Mouse (Mus musculus): ENCODE data around the gene Capza1. TPM values are rescaled to one million over a fixed set of nuclear protein-coding genes. Genes with fewer than 3 reads are reported as not detected.
A peak's percentile ranks its signal among the peaks of the same experiment; 100 is the strongest.
"Not testable (repeated sequence)": the region's sequence is repeated elsewhere in the genome, so short reads cannot be mapped to it uniquely, and the experiment has no call there.

Capza1 gene
- polyA plus RNA-seq, 1 experiment from 2014 or later = 207 TPM

- Histone ChIP-seq H3K9me3 (replicated peaks; ENCODE audit: control insufficient read depth, low read length) (no peaks in the 10 kb centered on the region), H3K27ac (ENCODE audit: low read depth, low read length) (no peak overlapping the region), H3K9ac (ENCODE audit: low read length) (no peak overlapping the region), H3K4me3 (ENCODE audit: low read depth, low read length) (no peak overlapping the region), H3K36me3 (ENCODE audit: control insufficient read depth, insufficient read depth, low read length) (peaks cover 34% of the 10 kb centered on the region), H3K4me2 (ENCODE audit: low read length) (no peak overlapping the region), H3K27me3 (replicated peaks; ENCODE audit: control insufficient read depth, insufficient read depth, low read length) (no peaks in the 10 kb centered on the region), H3K4me1 (ENCODE audit: control insufficient read depth, insufficient read depth, low read length) (peaks cover 6% of the 10 kb centered on the region)
- WGBS = 89% methylated on average over 3 of the region's 3 CpGs
- DNase-seq (ENCODE audit: low spot score) = no peak
- ATAC-seq = no peak
These were observed 41.9 kb downstream of the Capza1 start for GRCm38 (mm10) chr3:104822413-104822812.

- ATAC-seq (no peak), DNase-seq (ENCODE audit: low spot score) (no peak)
- H3K4me3 ChIP-seq (ENCODE audit: low read depth, low read length) = no peak overlapping the region
- H3K27ac ChIP-seq (ENCODE audit: low read depth, low read length) = no peak overlapping the region
- H3K9ac ChIP-seq (ENCODE audit: low read length) = no peak overlapping the region
- H3K4me1 ChIP-seq (ENCODE audit: control insufficient read depth, insufficient read depth, low read length) = peaks cover 10% of the 10 kb centered on the region
- no peak overlapping the region for H3K4me2 ChIP-seq (ENCODE audit: low read length)
- peaks cover 14% of the 10 kb centered on the region for H3K36me3 ChIP-seq (ENCODE audit: control insufficient read depth, insufficient read depth, low read length)
- H3K27me3 ChIP-seq (replicated peaks; ENCODE audit: control insufficient read depth, insufficient read depth, low read length) = no peaks in the 10 kb centered on the region
- H3K9me3 ChIP-seq (replicated peaks; ENCODE audit: control insufficient read depth, low read length) = no peaks in the 10 kb centered on the region
- WGBS = 40% methylated on average over 1 of the region's 1 CpGs
These were observed 43.9 kb downstream of the Capza1 start for GRCm38 (mm10) chr3:104820426-104820825.

GRCm38 (mm10) chr3:104818749-104819134 is 45.6 kb downstream of the Capza1 start:
- ATAC-seq = no peak
- peak overlapping the region; percentile 99 for H3K4me2 ChIP-seq (ENCODE audit: low read length)
- DNase-seq (ENCODE audit: low spot score) = no peak
- H3K4me1 ChIP-seq (ENCODE audit: control insufficient read depth, insufficient read depth, low read length) = peaks cover 10% of the 10 kb centered on the region
- peak overlapping the region; percentile 72 for H3K4me3 ChIP-seq (ENCODE audit: low read depth, low read length)
- H3K9ac ChIP-seq (ENCODE audit: low read length) = peak overlapping the region; percentile 84
- no peak overlapping the region for H3K27ac ChIP-seq (ENCODE audit: low read depth, low read length)
- H3K27me3 ChIP-seq (replicated peaks; ENCODE audit: control insufficient read depth, insufficient read depth, low read length) = no peaks in the 10 kb centered on the region
- no peaks in the 10 kb centered on the region for H3K9me3 ChIP-seq (replicated peaks; ENCODE audit: control insufficient read depth, low read length)
- H3K36me3 ChIP-seq (ENCODE audit: control insufficient read depth, insufficient read depth, low read length) = peaks cover 10% of the 10 kb centered on the region; the same call in 1 of the 2 replicates
- 16% methylated on average over 3 of the region's 3 CpGs for WGBS

GRCm38 (mm10) chr3:104817991-104818748 is 46.1 kb downstream of the Capza1 start, which contains the start of gene Mov10:
Mov10 (minus strand) TSS chr3:104818563.
- peak within 1 kb of the TSS; percentile 99 for H3K4me2 ChIP-seq (ENCODE audit: low read length)
- WGBS = under 1% methylated on average over 40 of the region's 40 CpGs
- H3K9ac ChIP-seq (ENCODE audit: low read length) = peak within 1 kb of the TSS; percentile 84
- H3K9me3 ChIP-seq (replicated peaks; ENCODE audit: control insufficient read depth, low read length) = no peaks in the 10 kb centered on the region
- no peaks in the 10 kb centered on the region for H3K27me3 ChIP-seq (replicated peaks; ENCODE audit: control insufficient read depth, insufficient read depth, low read length)
- peak within 1 kb of the TSS; percentile 33; the same call in 1 of the 2 replicates for H3K27ac ChIP-seq (ENCODE audit: low read depth, low read length)
- peaks cover 10% of the 10 kb centered on the region; the same call in 1 of the 2 replicates for H3K36me3 ChIP-seq (ENCODE audit: control insufficient read depth, insufficient read depth, low read length)
- DNase-seq (ENCODE audit: low spot score) (peak; percentile 65), ATAC-seq (peak; percentile 77)
- peaks cover 10% of the 10 kb centered on the region for H3K4me1 ChIP-seq (ENCODE audit: control insufficient read depth, insufficient read depth, low read length)
- H3K4me3 ChIP-seq (ENCODE audit: low read depth, low read length) = peak within 1 kb of the TSS; percentile 72

GRCm38 (mm10) chr3:104817481-104817990 is 46.8 kb downstream of the Capza1 start:
- DNase-seq (ENCODE audit: low spot score) = peak; percentile 59
- Histone ChIP-seq H3K27me3 (replicated peaks; ENCODE audit: control insufficient read depth, insufficient read depth, low read length) (no peaks in the 10 kb centered on the region), H3K9ac (ENCODE audit: low read length) (peak overlapping the region; percentile 84), H3K36me3 (ENCODE audit: control insufficient read depth, insufficient read depth, low read length) (peaks cover 8% of the 10 kb centered on the region; the same call in 1 of the 2 replicates), H3K4me2 (ENCODE audit: low read length) (peak overlapping the region; percentile 99), H3K4me3 (ENCODE audit: low read depth, low read length) (peak overlapping the region; percentile 72), H3K4me1 (ENCODE audit: control insufficient read depth, insufficient read depth, low read length) (peaks cover 10% of the 10 kb centered on the region), H3K9me3 (replicated peaks; ENCODE audit: control insufficient read depth, low read length) (no peaks in the 10 kb centered on the region), H3K27ac (ENCODE audit: low read depth, low read length) (peak overlapping the region; percentile 33; the same call in 1 of the 2 replicates)
- peak; percentile 88 for ATAC-seq
- WGBS = under 1% methylated on average over 39 of the region's 46 CpGs

GRCm38 (mm10) chr3:104816130-104816529 is 48.2 kb downstream of the Capza1 start:
- Histone ChIP-seq H3K9me3 (replicated peaks; ENCODE audit: control insufficient read depth, low read length) (no peaks in the 10 kb centered on the region), H3K36me3 (ENCODE audit: control insufficient read depth, insufficient read depth, low read length) (0 out of 2 replicates have a peak, but pooled peaks cover under 1% of the 10 kb centered on the region), H3K4me2 (ENCODE audit: low read length) (no peak overlapping the region), H3K4me1 (ENCODE audit: control insufficient read depth, insufficient read depth, low read length) (peaks cover 10% of the 10 kb centered on the region), H3K4me3 (ENCODE audit: low read depth, low read length) (no peak overlapping the region), H3K9ac (ENCODE audit: low read length) (no peak overlapping the region), H3K27ac (ENCODE audit: low read depth, low read length) (no peak overlapping the region), H3K27me3 (replicated peaks; ENCODE audit: control insufficient read depth, insufficient read depth, low read length) (no peaks in the 10 kb centered on the region)
- 96% methylated on average over 7 of the region's 7 CpGs for WGBS
- DNase-seq (ENCODE audit: low spot score) (no peak), ATAC-seq (no peak)

- ATAC-seq (no peak), DNase-seq (ENCODE audit: low spot score) (no peak)
- Histone ChIP-seq H3K9me3 (replicated peaks; ENCODE audit: control insufficient read depth, low read length) (no peaks in the 10 kb centered on the region), H3K4me2 (ENCODE audit: low read length) (no peak overlapping the region), H3K36me3 (ENCODE audit: control insufficient read depth, insufficient read depth, low read length) (no peaks in the 10 kb centered on the region), H3K9ac (ENCODE audit: low read length) (no peak overlapping the region), H3K27me3 (replicated peaks; ENCODE audit: control insufficient read depth, insufficient read depth, low read length) (no peaks in the 10 kb centered on the region), H3K27ac (ENCODE audit: low read depth, low read length) (no peak overlapping the region), H3K4me1 (ENCODE audit: control insufficient read depth, insufficient read depth, low read length) (peaks cover 10% of the 10 kb centered on the region), H3K4me3 (ENCODE audit: low read depth, low read length) (no peak overlapping the region)
- WGBS = 85% methylated on average over 2 of the region's 2 CpGs
These were observed 49.0 kb downstream of the Capza1 start for GRCm38 (mm10) chr3:104815346-104815745.

GRCm38 (mm10) chr3:104814746-104815145 is 49.6 kb downstream of the Capza1 start:
- DNase-seq (ENCODE audit: low spot score) (no peak), ATAC-seq (no peak)
- Histone ChIP-seq H3K4me2 (ENCODE audit: low read length) (no peak overlapping the region), H3K36me3 (ENCODE audit: control insufficient read depth, insufficient read depth, low read length) (no peaks in the 10 kb centered on the region), H3K9me3 (replicated peaks; ENCODE audit: control insufficient read depth, low read length) (no peaks in the 10 kb centered on the region), H3K9ac (ENCODE audit: low read length) (no peak overlapping the region), H3K27ac (ENCODE audit: low read depth, low read length) (no peak overlapping the region), H3K4me3 (ENCODE audit: low read depth, low read length) (no peak overlapping the region), H3K4me1 (ENCODE audit: control insufficient read depth, insufficient read depth, low read length) (peaks cover 10% of the 10 kb centered on the region), H3K27me3 (replicated peaks; ENCODE audit: control insufficient read depth, insufficient read depth, low read length) (no peaks in the 10 kb centered on the region)
- WGBS = 86% methylated on average over 1 of the region's 1 CpGs

GRCm38 (mm10) chr3:104813227-104813626 is 51.1 kb downstream of the Capza1 start:
- 92% methylated on average over 7 of the region's 7 CpGs for WGBS
- H3K36me3 ChIP-seq (ENCODE audit: control insufficient read depth, insufficient read depth, low read length); H3K27me3 ChIP-seq (replicated peaks; ENCODE audit: control insufficient read depth, insufficient read depth, low read length); H3K9ac ChIP-seq (ENCODE audit: low read length); H3K4me3 ChIP-seq (ENCODE audit: low read depth, low read length); H3K4me1 ChIP-seq (ENCODE audit: control insufficient read depth, insufficient read depth, low read length); DNase-seq (ENCODE audit: low spot score); H3K4me2 ChIP-seq (ENCODE audit: low read length); H3K27ac ChIP-seq (ENCODE audit: low read depth, low read length); H3K9me3 ChIP-seq (replicated peaks; ENCODE audit: control insufficient read depth, low read length); ATAC-seq: not testable (repeated sequence)
